Mouse (Mus musculus): ENCODE results near the gene Smyd3.

Gene Smyd3

DNA sequence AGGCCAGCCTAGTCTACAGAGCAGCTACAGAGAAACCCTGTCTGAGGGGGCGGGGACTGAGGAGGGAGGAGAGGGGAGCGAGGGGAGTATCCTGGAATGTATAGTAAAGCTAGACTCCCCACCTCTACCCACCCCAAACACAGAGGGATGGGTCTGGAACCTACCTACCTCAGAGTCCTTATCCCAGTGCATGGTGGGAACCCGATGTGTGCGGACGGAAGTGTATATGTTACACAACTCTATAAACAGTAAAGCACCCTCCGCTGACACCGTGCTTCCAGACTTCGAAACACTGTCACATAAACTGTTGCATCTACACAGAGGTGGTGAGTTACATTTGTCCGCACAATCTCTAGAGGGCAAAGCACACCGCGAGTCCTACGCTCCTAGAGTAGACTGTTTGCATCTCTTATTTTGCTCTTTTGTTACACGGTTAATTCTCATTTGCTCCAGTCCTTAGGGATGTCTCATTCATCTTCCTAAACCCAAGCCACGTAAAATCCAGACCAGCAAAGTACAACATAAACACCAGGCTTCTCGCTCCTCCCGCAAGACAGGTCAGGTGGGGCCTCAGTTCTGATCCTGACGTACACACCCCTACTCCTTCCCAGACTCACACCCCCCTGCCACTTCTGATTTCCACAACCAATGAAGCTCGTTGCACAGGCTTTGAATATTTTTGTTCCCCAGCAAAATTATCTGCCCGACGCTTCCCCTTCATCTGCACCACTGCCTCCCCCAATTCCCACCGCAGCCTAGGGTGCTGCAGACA is 714 bp downstream of the Smyd3 start:
- no peak for DNase-seq (ENCODE audit: low spot score)

GRCm38 (mm10) chr1:179511895-179512294 is 5.9 kb downstream of the Smyd3 start:
- no peak for DNase-seq (ENCODE audit: low spot score)

DNA sequence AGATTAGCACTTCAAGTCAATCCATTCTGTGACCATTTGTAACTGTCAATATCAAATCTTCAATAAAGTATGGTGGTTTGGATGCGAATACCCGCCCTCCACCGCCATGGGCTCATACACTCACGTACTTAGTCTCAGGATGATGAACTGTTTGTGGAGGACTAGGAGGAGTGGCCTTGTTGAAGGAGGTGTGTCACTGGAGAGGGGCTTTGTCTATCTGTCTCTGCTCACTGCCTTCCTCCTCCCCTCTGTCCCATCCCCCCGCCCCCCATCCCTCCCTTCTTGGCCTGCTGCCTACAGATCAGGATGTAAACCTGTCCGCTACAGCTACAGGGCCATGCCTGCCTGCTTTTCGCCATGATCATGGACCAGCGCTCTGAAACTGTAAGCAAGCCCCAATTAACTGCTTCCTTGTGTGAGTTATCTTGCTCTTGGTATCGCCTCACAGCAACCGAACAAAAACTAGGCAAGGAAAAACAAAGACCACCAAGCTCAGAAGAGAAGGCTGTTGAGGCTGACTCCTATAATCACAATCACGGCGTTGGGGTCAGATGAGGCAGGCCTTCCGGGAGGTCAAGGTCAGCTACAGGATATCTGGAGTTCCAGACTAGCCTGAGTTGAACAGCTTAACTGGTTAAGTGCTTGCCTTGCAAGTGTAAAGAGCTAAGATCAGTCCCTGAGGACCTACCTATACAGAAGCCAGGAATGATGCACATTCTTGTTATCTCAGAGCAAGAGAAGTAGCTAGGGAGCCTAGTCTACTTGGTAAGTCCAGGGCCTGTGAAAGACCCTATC is 7.1 kb downstream of the Smyd3 start:
- no peak for DNase-seq (ENCODE audit: low spot score)

GRCm38 (mm10) chr1:179506530-179507315 is 11.1 kb downstream of the Smyd3 start:
- DNase-seq (ENCODE audit: low spot score), result no peak

DNA sequence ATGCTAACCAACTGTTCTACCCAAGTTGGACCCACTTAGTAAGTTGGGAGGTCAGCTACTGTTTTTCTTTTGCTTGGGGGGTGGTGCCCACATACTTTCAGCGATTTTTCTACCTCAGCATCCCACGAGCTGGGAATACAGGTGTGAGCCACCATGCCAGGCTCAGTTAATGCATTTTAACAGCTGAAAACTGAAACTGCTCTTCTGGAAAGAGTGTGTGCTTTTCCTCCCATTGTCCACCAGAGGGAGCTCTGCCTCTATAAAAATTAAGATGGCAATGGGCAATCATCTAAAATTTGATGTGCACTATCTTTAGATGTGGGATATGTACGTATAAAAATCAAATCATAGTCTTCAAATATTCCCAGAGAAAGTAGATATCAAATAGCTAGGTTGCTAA is 15.3 kb downstream of the Smyd3 start:
- no peak for DNase-seq (ENCODE audit: low spot score)

- no peak for DNase-seq (ENCODE audit: low spot score)
These were observed 18.6 kb downstream of the Smyd3 start for GRCm38 (mm10) chr1:179499257-179499656.

DNA sequence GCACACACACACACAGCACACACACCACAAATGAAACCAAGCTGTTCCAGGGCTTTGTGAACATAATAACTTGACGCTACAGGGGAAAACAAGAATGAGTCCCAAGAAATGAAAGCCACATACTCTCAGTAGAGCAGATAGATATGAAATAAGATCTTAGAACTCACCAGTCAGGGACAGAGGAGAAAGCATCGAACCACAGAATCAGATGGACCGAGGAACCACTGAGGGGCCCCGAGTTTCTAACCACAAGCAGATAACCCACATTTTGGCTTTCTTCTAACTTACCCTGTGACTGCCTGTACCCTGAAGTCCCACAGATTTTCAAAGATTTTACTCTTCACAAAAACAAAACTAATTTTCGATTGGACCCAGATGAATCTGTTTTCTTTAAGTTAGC is 24.9 kb downstream of the Smyd3 start:
- DNase-seq (ENCODE audit: low spot score), result no peak

GRCm38 (mm10) chr1:179488520-179488919 is 29.3 kb downstream of the Smyd3 start:
- DNase-seq (ENCODE audit: low spot score), result no peak

DNA sequence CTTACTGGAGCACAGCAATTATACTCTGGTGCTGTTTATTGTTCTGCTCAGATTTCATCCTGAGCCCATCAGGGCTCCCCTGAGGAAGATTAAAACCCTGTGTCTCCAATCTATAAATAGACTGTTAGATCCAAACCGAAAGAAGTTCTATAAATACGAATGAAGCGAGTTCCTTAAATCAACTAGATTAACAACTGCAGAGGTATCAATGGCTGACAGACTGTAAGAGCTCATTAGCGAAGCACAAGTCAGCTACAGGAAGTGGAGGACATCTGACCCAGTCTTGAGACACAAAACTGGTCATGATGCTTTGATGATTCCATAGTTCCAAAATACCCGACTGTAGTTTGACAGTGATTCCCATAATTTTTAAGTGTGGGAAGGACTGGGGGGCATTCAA is 29.9 kb downstream of the Smyd3 start:
- DNase-seq (ENCODE audit: low spot score), result no peak

- no peak for DNase-seq (ENCODE audit: low spot score)
These were observed 30.6 kb downstream of the Smyd3 start for GRCm38 (mm10) chr1:179487238-179487637.

- no peak for DNase-seq (ENCODE audit: low spot score)
These were observed 31.9 kb downstream of the Smyd3 start for GRCm38 (mm10) chr1:179485784-179486540.

- no peak for DNase-seq (ENCODE audit: low spot score)
These were observed 37.0 kb downstream of the Smyd3 start for GRCm38 (mm10) chr1:179480862-179481261.

- DNase-seq (ENCODE audit: low spot score), result peak; percentile 17
These were observed 40.5 kb downstream of the Smyd3 start for GRCm38 (mm10) chr1:179477157-179477902.

GRCm38 (mm10) chr1:179476461-179477156 is 41.2 kb downstream of the Smyd3 start:
- DNase-seq (ENCODE audit: low spot score), result no peak

DNA sequence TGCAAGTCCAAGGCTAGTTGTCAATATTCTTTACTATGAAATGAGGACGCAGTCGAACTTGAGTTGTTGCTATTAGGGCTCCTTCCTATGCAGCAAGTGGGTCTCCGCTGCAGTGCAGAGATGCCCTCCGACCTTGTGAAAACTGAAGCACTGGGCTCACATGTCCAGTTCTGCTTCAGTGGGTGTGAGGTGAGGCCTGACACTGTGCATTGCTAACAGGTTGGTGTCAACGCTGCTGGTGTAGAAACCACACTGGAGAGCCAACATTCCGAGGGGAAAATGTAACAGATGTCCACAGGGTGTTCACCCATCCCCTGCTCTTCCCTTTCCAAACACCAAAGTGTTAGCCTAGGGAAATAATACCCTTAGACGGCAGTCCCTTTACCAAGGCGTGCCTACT is 43.1 kb downstream of the Smyd3 start:
- no peak for DNase-seq (ENCODE audit: low spot score)

DNA sequence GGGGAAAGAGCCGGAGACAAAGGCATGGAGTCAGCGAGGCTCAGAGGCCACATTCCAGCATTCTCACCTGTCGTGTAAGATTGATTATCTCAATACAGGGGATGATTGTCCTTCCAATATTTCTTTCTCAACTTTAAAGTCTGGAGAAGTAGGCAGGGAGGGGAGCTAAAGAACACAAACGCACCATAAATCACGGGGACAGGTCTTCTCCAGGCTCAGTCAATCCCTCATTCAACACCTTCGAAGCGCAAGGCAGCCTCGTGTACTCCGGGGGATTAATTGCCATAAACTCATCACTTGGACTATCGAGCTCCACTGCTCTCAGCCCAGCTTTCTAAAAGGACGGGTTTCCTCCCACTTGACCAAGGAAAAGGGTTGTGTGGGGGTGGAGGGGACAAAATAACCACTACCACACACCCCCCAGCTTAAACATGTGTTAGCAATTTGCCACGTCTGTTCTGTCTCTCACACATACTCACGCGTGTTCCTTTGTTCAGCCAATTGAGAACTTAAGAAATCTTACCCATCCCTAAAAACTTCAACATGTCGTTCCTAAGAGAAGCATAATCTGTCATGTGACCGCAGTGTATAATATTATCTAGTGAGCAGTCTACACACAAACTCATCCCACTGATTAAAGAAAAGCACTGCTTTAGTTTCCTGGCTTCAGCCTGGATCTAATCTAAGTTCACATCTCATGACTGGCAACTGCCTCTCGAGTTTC is 43.8 kb downstream of the Smyd3 start:
- DNase-seq (ENCODE audit: low spot score), result no peak

DNA sequence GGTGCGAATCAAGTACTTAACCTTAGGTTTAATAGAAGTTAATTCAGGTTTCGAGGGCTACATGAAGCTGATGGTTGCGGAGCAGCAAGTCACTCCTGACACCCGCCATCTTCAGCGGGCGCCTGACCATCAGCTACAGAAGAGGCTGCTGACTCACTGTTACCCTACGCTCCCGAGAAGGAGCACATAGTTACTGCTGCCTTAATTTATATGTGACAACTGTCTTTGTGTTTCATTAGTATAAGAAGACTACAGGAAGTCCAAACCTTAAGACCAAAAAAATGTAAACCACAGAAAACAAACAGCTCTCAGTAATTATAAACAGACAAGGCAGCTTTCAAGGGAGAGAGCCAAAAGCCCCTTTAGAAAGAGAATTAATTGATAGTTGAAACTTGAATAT is 49.9 kb downstream of the Smyd3 start:
- no peak for DNase-seq (ENCODE audit: low spot score)

GRCm38 (mm10) chr1:179462376-179462775 is 55.5 kb downstream of the Smyd3 start:
- DNase-seq (ENCODE audit: low spot score), result no peak

DNA sequence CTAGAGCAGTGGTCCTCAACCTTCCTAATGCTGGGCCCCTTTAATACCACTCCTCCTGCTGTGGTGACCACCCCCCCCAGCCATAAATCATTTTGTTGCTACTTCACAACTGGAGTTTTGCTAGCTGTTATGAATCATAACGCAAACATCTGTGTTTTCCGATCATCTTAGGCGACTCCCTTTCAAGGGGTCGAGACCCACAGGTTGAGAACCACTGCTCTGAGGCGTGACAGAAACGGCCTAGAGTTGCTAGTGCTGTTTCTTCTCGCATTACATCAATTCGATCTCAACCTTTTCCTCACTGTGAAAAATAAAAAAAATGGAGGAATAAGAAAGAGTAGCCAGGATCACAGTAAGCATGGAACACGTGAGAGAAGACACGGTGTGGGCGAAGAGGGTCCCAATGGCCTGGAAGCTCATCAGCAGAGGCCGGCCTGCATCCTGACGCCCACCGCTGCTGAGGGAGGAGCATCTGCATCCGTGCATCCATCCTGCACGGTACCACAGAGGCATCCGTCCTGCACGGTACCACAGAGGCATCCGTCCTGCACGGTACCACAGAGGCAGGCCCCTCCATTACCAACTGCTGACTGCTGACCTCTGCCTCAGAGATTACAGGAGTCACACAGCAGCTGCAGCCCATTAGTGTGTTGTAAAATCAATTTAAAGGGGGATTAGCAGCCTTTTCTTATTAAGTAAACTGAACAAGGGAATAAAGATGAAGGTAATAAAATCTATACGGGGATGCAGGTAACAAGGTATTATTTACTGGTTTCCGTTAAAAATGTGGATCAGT is 56.6 kb downstream of the Smyd3 start:
- DNase-seq (ENCODE audit: low spot score), result no peak
